Mouse (Mus musculus) CH12.LX (cell line): ENCODE measurements at regions not wholly inside any gene's neighbourhood (a gene's known extent, or its start where the extent isn't known, plus 50 kb on each side); places are given as distances from the start of the nearest gene placed in this dataset.

Experiments used
- DNase-seq: peaks from one replicate; pipeline ENCODE4 v3.0.0-alpha.2; 2013; ENCODE audit errors: extremely low read depth
- H3K27ac ChIP-seq: 2 replicates; pipeline ENCODE4 v1.5.1; 2012; ENCODE audit warnings: low read depth, mild to moderate bottlenecking, control low read depth, moderate library complexity; ENCODE audit not compliant: insufficient read depth
- H3K27me3 ChIP-seq: replicated peaks from 2 replicates; pipeline ENCODE3; 2012; ENCODE audit warnings: inconsistent platforms
- H3K36me3 ChIP-seq, 2 experiments: replicated peaks in 1 of 2; 2 replicates each; pipeline versions ENCODE3 to v1.6.1; 2012; ENCODE audit warnings: inconsistent platforms in 1 of 2, low read length in 1 of 2, mild to moderate bottlenecking in 1 of 2, mixed read lengths in 1 of 2, moderate library complexity in 1 of 2; ENCODE audit not compliant: control insufficient read depth in 1 of 2, insufficient read depth in 1 of 2
- H3K4me1 ChIP-seq, 2 experiments: 2 replicates each; pipeline ENCODE4 v1.6.1; 2012; ENCODE audit warnings: inconsistent platforms in 1 of 2, moderate library complexity in 1 of 2; ENCODE audit not compliant: insufficient read depth in 2 of 2, control insufficient read depth in 1 of 2
- H3K4me2 ChIP-seq: 2 replicates; pipeline ENCODE4 v1.6.1; 2012; ENCODE audit warnings: low read depth, mild to moderate bottlenecking, control low read depth; ENCODE audit not compliant: poor library complexity, insufficient read depth, severe bottlenecking
- H3K4me3 ChIP-seq, 3 experiments: fragments of 150-350 bp in 1 of 3; sonication (generic) in 1 of 3; replicated peaks in 1 of 3; 2 replicates each; pipeline versions ENCODE3 to v1.5.1; 2011 to 2012; ENCODE audit warnings: low read depth in 2 of 3, low read length in 2 of 3, mild to moderate bottlenecking in 2 of 3, moderate library complexity in 2 of 3, control low read depth in 1 of 3, improper control_type of control experiment in 1 of 3, inconsistent platforms in 1 of 3, mixed read lengths in 1 of 3; ENCODE audit not compliant: poor library complexity in 1 of 3
- H3K79me2 ChIP-seq: replicated peaks from 2 replicates; pipeline ENCODE4 v1.6.1; 2012; ENCODE audit warnings: mild to moderate bottlenecking, moderate library complexity; ENCODE audit not compliant: control insufficient read depth, poor library complexity, insufficient read depth, severe bottlenecking; ENCODE audit errors: extremely low read depth
- H3K9ac ChIP-seq: 2 replicates; pipeline ENCODE4 v1.6.1; 2012; ENCODE audit warnings: low read depth, mild to moderate bottlenecking, control low read depth, moderate library complexity; ENCODE audit not compliant: insufficient read depth
- H3K9me3 ChIP-seq: replicated peaks from 2 replicates; pipeline ENCODE3; 2012; ENCODE audit warnings: low read length, inconsistent platforms, mixed read lengths
- BHLHE40 ChIP-seq: IDR thresholded peaks from 2 replicates; pipeline ENCODE4 v1.6.1; 2011; ENCODE audit warnings: mild to moderate bottlenecking, low read depth, low read length, improper control_type of control experiment
- CHD1 ChIP-seq: IDR thresholded peaks from 2 replicates; pipeline ENCODE4 v1.6.1; 2012; ENCODE audit warnings: low read depth, low read length, improper control_type of control experiment, inconsistent platforms
- CHD2 ChIP-seq: IDR thresholded peaks from 2 replicates; pipeline ENCODE4 v1.6.1; 2011; ENCODE audit warnings: low read length, improper control_type of control experiment
- EP300 ChIP-seq: IDR thresholded peaks from 2 replicates; pipeline ENCODE4 v1.6.1; 2011; ENCODE audit warnings: low read length, improper control_type of control experiment
- ETS1 ChIP-seq: conservative IDR thresholded peaks from 2 replicates; pipeline ENCODE4 v1.6.1; 2012; ENCODE audit warnings: low read depth, mild to moderate bottlenecking, inconsistent platforms, low read length, improper control_type of control experiment, moderate library complexity
- GABPA ChIP-seq: IDR thresholded peaks from 2 replicates; pipeline ENCODE4 v1.6.1; 2012; ENCODE audit warnings: low read depth, low read length, improper control_type of control experiment, inconsistent platforms; ENCODE audit not compliant: insufficient replicate concordance
- HCFC1 ChIP-seq: IDR thresholded peaks from 2 replicates; pipeline ENCODE4 v1.6.1; 2012; ENCODE audit warnings: low read depth, mild to moderate bottlenecking, inconsistent platforms, low read length, improper control_type of control experiment
- JUN ChIP-seq: IDR thresholded peaks from 2 replicates; pipeline ENCODE4 v1.6.1; 2011; ENCODE audit warnings: low read depth, mild to moderate bottlenecking, low read length, improper control_type of control experiment, moderate library complexity; ENCODE audit not compliant: insufficient read depth
- JUND ChIP-seq: conservative IDR thresholded peaks from 2 replicates; pipeline ENCODE4 v1.6.1; 2011; ENCODE audit warnings: low read depth, low read length, improper control_type of control experiment
- KAT2A ChIP-seq: IDR thresholded peaks from 2 replicates; pipeline ENCODE4 v1.6.1; 2012; ENCODE audit warnings: low read length, improper control_type of control experiment, inconsistent platforms; ENCODE audit not compliant: insufficient replicate concordance
- MAFK ChIP-seq: IDR thresholded peaks from 2 replicates; pipeline ENCODE4 v1.6.1; 2011; ENCODE audit warnings: low read length, improper control_type of control experiment; ENCODE audit not compliant: insufficient replicate concordance
- MAX ChIP-seq: IDR thresholded peaks from 2 replicates; pipeline ENCODE4 v1.6.1; 2011; ENCODE audit warnings: low read length, improper control_type of control experiment
- MYC ChIP-seq: IDR thresholded peaks from 2 replicates; pipeline ENCODE4 v1.6.1; 2011; ENCODE audit warnings: low read depth, mild to moderate bottlenecking, improper control_type of control experiment, low read length
- NELFE ChIP-seq: IDR thresholded peaks from 2 replicates; pipeline ENCODE4 v1.6.1; 2011; ENCODE audit warnings: low read depth, low read length, improper control_type of control experiment
- PAX5 ChIP-seq: IDR thresholded peaks from 2 replicates; pipeline ENCODE4 v1.6.1; 2012; ENCODE audit warnings: low read length, inconsistent platforms, mixed read lengths
- POLR2AphosphoS2 ChIP-seq: IDR thresholded peaks from 2 replicates; pipeline ENCODE4 v1.6.1; 2011; ENCODE audit warnings: low read depth, low read length, improper control_type of control experiment
- RAD21 ChIP-seq: IDR thresholded peaks from 2 replicates; pipeline ENCODE4 v1.6.1; 2011; ENCODE audit warnings: low read depth, mild to moderate bottlenecking, low read length, improper control_type of control experiment, moderate library complexity
- SMC3 ChIP-seq: IDR thresholded peaks from 2 replicates; pipeline ENCODE4 v1.6.1; 2011; ENCODE audit warnings: low read depth, low read length, improper control_type of control experiment
- ZC3H11A ChIP-seq: IDR thresholded peaks from 2 replicates; pipeline ENCODE4 v1.6.1; 2012; ENCODE audit warnings: low read depth, mild to moderate bottlenecking, inconsistent platforms, low read length, improper control_type of control experiment
- ZKSCAN1 ChIP-seq: IDR thresholded peaks from 2 replicates; pipeline ENCODE4 v1.6.1; 2012; ENCODE audit warnings: low read depth, inconsistent platforms, low read length, improper control_type of control experiment, borderline replicate concordance
- dilution Hi-C: fragments of 300-500 bp; cut with MboI; formaldehyde crosslinking; loops from 2 replicates; pipeline ENCODE4 v1.14.3; 2020; ENCODE audit warnings: low sequenced_read_pairs; ENCODE audit not compliant: extremely low pct_unique_long_range_greater_than_20kb, extremely low pct_ligation_motif_present
- in situ Hi-C: fragments of 300-500 bp; cut with MboI; formaldehyde crosslinking; loops from 3 replicates; pipeline ENCODE4 v1.14.3; 2019; ENCODE audit warnings: low sequenced_read_pairs, low pct_ligation_motif_present, low pct_unique_long_range_greater_than_20kb, mixed read lengths

DNA sequence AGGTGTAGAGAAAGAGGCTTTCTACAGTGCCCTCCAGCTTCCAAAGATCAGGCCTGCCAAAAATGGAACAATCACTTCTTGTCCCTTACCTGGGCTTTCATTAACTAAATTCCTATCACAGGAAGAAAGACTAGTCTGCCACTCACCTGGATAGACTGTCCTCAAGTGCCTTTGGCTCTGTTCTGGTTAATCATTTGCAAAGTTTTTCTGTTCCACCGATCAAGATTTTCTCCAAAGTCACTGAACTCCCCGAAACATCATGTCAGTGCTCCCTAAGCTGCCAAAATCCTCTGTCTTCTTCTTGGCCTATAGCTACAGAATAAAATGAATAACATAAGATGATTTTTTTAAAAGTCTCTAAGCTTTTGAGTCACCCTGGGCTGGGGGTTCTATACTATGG lies 102.7 kb downstream of the Rassf10 start:
- dilution Hi-C loops, result no loop called here

DNA sequence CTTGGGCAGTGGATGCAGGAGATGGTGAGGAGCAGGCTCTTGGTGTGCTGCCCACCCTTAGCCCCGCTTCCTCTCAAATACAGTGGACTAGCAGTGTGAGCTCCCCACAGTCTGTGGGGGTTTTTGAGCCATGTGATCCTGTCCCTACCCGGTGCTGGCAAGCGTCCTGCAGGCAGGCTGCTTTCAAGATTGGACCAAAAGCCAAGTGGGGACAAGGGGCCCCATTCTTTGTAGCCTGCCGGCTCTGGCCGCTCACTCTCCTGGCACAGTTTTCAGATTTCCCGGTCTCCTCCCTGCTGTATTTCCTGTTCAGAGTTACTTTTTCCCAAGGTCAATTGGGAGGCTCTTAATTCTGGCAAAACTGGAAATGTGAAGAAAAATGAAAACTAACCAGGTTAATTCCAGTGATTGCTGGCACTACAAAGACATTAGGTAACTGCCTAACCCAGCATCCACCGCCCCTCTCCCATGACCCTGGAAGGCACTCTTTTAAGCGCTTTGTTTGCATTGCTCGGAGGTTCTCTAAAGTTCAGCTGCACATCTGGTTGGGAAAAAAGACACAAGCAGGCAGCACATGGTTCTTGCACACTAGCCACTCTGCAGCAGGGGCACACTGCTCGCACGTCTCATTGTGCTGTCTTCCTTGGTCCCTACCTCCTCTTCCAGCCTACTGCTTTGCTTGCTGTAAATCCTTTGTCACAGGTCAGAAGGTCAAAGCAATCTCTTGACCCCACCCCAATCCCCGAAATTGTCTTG lies 105.6 kb downstream of the Rassf10 start:
- Histone ChIP-seq H3K9ac (no peak overlapping the region), H3K36me3 (no peaks in the 10 kb centered on the region), H3K4me1 (peaks cover 6 to 24% of the 10 kb centered on the region in 2 experiments), H3K27me3 (no peaks in the 10 kb centered on the region), H3K27ac (no peak overlapping the region)
- dilution Hi-C loops, result no loop called here
- TF ChIP-seq ZKSCAN1 (no peak), NELFE (no peak), MYC (no peak), JUND (no peak), POLR2AphosphoS2 (no peak), RAD21 (no peak), MAFK (no peak)
- TF ChIP-seq, all 38 proteins: peak for 0
- Histone ChIP-seq H3K9me3 (no peaks in the 10 kb centered on the region), H3K79me2 (no peaks in the 10 kb centered on the region), H3K4me2 (no peak overlapping the region), H3K4me3 (no peak overlapping the region)
- DNase-seq, result no peak
- in situ Hi-C loops, result no loop called here

More for the DNA sequence above, 102.7 kb downstream of the Rassf10 start:
- Histone ChIP-seq H3K36me3 (no peaks in the 10 kb centered on the region), H3K9me3 (no peaks in the 10 kb centered on the region), H3K79me2 (no peaks in the 10 kb centered on the region), H3K27me3 (no peaks in the 10 kb centered on the region), H3K9ac (no peak overlapping the region), H3K4me1 (peaks cover 19 to 44% of the 10 kb centered on the region in 2 experiments), H3K27ac (no peak overlapping the region), H3K4me3 (no peak overlapping the region), H3K4me2 (no peak overlapping the region)
- in situ Hi-C loops, result no loop called here
- no peak for DNase-seq
- TF ChIP-seq KAT2A, result no peak

DNA sequence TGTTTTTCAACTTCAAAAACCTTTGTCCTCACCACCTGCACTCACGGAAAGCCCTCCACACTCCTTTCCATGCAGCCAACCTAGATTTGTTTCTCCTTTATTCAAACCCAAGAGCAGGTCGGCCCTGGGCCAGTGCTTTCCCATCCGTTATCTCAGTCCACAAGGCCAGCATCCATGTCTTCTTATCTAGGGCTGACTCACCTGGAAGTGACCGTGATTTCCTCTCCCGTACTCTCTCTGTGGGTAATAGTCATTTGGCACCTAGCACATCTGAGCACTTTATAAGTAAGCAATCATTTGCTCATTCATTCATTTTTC lies 106.2 kb downstream of the Rassf10 start:
- peaks cover 6 to 24% of the 10 kb centered on the region in 2 experiments for H3K4me1 ChIP-seq
- in situ Hi-C loops, result no loop called here
- H3K4me3 ChIP-seq, result no peak overlapping the region
- no peaks in the 10 kb centered on the region for H3K9me3 ChIP-seq
- no peaks in the 10 kb centered on the region for H3K79me2 ChIP-seq
- H3K27ac ChIP-seq, result no peak overlapping the region
- no peak overlapping the region for H3K9ac ChIP-seq
- H3K27me3 ChIP-seq, result no peaks in the 10 kb centered on the region
- TF ChIP-seq PAX5 (no peak), KAT2A (no peak), GABPA (no peak), JUN (no peak), CHD1 (no peak), HCFC1 (no peak), BHLHE40 (no peak), ZC3H11A (no peak), ETS1 (no peak), EP300 (no peak), NELFE (no peak), MAX (no peak), SMC3 (no peak), MYC (no peak), CHD2 (no peak)
- TF ChIP-seq, all 38 proteins: peak for 0
- no peak for DNase-seq
- H3K36me3 ChIP-seq, result no peaks in the 10 kb centered on the region
- dilution Hi-C loops, result no loop called here
- H3K4me2 ChIP-seq, result no peak overlapping the region
